Mouse (Mus musculus) thymus, adult 2 months (tissue): ENCODE data around the gene Kcmf1. TPM values are rescaled to one million over a fixed set of nuclear protein-coding genes. Genes with fewer than 3 reads are reported as not detected.

ENCODE experiments used
- DNase-seq: peaks from one replicate; pipeline ENCODE4 v3.0.0; 2021
- H3K27ac ChIP-seq: fragments of 200-500 bp; 2 replicates; pipeline ENCODE4 v1.5.1; 2012; ENCODE audit warnings: low read length, control low read depth; ENCODE audit not compliant: control insufficient read depth, insufficient read depth
- H3K27me3 ChIP-seq: fragments of 200-500 bp; 2 replicates; pipeline ENCODE4 v1.6.1; 2012; ENCODE audit warnings: mild to moderate bottlenecking, low read length, moderate library complexity, mixed read lengths; ENCODE audit not compliant: control insufficient read depth, insufficient read depth
- H3K36me3 ChIP-seq: fragments of 200-500 bp; 2 replicates; pipeline ENCODE4 v1.6.1; 2012; ENCODE audit warnings: mild to moderate bottlenecking, low read length, moderate library complexity; ENCODE audit not compliant: control insufficient read depth, insufficient read depth
- H3K4me1 ChIP-seq: fragments of 200-500 bp; replicated peaks from 2 replicates; pipeline ENCODE4 v1.6.1; 2012; ENCODE audit warnings: low read length; ENCODE audit not compliant: control insufficient read depth, insufficient read depth
- H3K4me3 ChIP-seq: fragments of 200-500 bp; 2 replicates; pipeline ENCODE4 v1.5.1; 2012; ENCODE audit warnings: mild to moderate bottlenecking, low read length, control low read depth, moderate library complexity; ENCODE audit not compliant: control insufficient read depth, insufficient read depth
- CTCF ChIP-seq: fragments of 200-500 bp; IDR thresholded peaks from 2 replicates; pipeline ENCODE4 v1.5.1; 2012; ENCODE audit warnings: mild to moderate bottlenecking, control low read depth, low read length, moderate library complexity, borderline replicate concordance; ENCODE audit not compliant: control insufficient read depth, poor library complexity, insufficient read depth; ENCODE audit errors: extremely low read depth
- POLR2A ChIP-seq: fragments of 200-500 bp; IDR thresholded peaks from 2 replicates; pipeline ENCODE4 v1.6.1; 2012; ENCODE audit warnings: mild to moderate bottlenecking, low read length, control low read depth, moderate library complexity; ENCODE audit not compliant: control insufficient read depth, poor library complexity, insufficient read depth; ENCODE audit errors: extremely low read depth
- WGBS: fragments of 180-500 bp; shearing (Covaris S2); methylation state at CpG from one replicate; pipeline ENCODE4 v1.1.7; 2018; 5-methylcytosine and 5-hydroxymethylcytosine counted together
- polyA plus RNA-seq: library from polyadenylated mRNA; depleted of rRNA; stranded (reverse); fragments of >200 nt; gene quantifications from 2 replicates; pipeline ENCODE4 v1.2.3, GENCODE M21; 2012

Kcmf1 gene
- polyA plus RNA-seq, 1 experiment = 162 TPM

DNA sequence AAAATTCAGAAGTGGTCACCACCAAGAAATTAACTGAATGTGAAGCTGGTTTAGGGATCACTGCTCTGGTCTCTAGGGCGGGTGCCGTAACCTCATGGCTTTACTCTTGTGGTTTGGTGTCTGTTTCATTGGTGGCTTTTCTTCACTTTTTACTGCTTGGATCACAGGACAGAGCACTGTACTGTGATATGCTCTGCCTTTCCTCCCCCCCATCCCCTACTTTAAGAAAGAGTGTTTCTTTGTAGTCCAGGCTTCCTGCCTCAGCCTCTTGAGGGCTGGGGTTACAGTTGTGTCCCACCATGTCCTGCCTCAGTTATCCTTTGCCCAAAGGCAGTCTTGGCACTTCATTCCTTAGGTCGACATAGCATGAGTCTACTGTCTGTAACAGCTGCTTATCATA, 37.7 kb upstream of the Kcmf1 start:
- Histone ChIP-seq H3K27me3 (no peaks in the 10 kb centered on the region), H3K36me3 (no peaks in the 10 kb centered on the region), H3K4me3 (no peak overlapping the region), H3K4me1 (peaks cover 10% of the 10 kb centered on the region; the same call in 1 of the 2 replicates), H3K27ac (no peak overlapping the region)
- 3% methylated on average over 3 of the region's 3 CpGs for WGBS
- DNase-seq = no peak
- no peak for TF ChIP-seq POLR2A
- no peak for TF ChIP-seq CTCF

DNA sequence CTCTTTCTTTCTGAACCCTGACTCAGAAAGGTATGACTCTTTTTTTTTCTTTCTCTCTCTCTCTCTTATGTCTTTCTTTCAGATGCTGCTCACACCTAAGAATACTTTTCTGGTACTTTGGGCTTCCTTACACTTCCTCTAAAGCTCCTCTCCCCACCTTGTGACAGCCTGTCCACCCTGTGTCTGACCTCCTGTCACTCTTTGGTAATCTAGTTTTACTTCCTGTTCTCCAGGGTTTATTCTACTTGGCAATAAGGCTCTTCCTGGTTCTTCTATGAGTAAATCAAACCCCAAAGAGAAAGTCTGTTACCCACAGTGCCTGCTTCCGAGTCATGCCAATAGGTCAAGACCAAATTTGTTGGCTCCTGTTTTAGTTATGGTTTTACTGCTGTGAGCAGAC, 33.2 kb upstream of the Kcmf1 start:
- Histone ChIP-seq H3K4me1 (peaks cover 9% of the 10 kb centered on the region; the same call in 1 of the 2 replicates), H3K36me3 (no peaks in the 10 kb centered on the region), H3K4me3 (no peak overlapping the region), H3K27ac (no peak overlapping the region), H3K27me3 (no peaks in the 10 kb centered on the region)
- no peak for DNase-seq
- TF ChIP-seq CTCF = no peak
- TF ChIP-seq POLR2A = no peak
- WGBS = 92% methylated on average over 1 of the region's 1 CpGs

DNA sequence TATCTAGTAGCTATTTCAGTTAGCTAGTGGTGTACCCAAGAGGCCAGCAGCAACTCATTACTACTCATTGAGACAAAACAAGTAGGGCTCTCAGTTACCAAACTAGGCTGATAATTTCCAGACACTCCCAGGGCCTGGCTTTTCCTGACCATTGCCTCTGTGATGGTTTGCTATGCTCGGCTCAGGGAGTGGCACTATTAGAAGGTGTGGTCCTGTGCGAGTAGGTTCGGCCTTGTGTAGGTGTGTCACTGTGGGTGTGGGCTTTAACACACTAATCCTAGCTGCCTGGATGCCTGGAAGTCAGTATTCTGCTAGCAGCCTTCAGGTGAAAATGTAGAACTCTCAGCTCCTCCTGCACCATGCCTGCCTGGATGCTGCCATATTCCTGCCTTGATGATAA, 31.8 kb upstream of the Kcmf1 start:
- no peaks in the 10 kb centered on the region for H3K27me3 ChIP-seq
- no peak overlapping the region for H3K4me3 ChIP-seq
- no peak overlapping the region for H3K27ac ChIP-seq
- TF ChIP-seq POLR2A (no peak), CTCF (no peak)
- DNase-seq = no peak
- no peaks in the 10 kb centered on the region for H3K36me3 ChIP-seq
- WGBS = 96% methylated on average over 3 of the region's 3 CpGs
- no peaks in the 10 kb centered on the region for H3K4me1 ChIP-seq

DNA sequence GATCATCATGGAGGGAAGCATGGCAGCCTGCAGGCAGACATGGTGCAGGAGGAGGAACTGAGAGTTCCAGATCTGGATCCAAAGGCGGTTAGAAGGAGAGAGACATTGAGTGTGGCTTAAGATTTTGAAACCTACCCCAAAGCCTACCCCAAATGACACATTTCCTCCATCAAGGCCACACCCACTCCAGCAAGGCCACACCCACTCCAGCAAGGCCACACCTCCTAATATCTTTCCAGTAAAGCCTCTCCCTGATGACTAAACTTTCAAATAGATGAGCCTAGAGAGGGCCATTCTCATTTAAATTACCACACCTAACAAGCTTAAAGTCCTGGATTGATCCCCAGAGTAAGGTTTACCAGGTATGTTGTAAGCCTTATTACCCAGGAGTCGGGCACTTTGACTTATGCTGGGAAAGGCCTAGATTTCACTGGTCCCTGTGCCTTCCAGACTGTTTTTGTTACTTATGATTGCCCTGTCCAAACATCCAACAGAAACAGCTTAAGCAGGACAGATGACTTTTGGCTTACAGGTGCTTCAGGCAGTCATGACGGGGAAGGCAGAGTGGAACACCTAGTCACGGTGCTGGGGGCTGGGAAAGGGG, 30.1 kb upstream of the Kcmf1 start:
- H3K27ac ChIP-seq = no peak overlapping the region
- DNase-seq = no peak
- H3K4me1 ChIP-seq = no peaks in the 10 kb centered on the region
- H3K27me3 ChIP-seq = no peaks in the 10 kb centered on the region
- WGBS = over 99% methylated on average over 4 of the region's 4 CpGs
- no peaks in the 10 kb centered on the region for H3K36me3 ChIP-seq
- H3K4me3 ChIP-seq = no peak overlapping the region
- TF ChIP-seq CTCF = no peak
- TF ChIP-seq POLR2A = no peak

DNA sequence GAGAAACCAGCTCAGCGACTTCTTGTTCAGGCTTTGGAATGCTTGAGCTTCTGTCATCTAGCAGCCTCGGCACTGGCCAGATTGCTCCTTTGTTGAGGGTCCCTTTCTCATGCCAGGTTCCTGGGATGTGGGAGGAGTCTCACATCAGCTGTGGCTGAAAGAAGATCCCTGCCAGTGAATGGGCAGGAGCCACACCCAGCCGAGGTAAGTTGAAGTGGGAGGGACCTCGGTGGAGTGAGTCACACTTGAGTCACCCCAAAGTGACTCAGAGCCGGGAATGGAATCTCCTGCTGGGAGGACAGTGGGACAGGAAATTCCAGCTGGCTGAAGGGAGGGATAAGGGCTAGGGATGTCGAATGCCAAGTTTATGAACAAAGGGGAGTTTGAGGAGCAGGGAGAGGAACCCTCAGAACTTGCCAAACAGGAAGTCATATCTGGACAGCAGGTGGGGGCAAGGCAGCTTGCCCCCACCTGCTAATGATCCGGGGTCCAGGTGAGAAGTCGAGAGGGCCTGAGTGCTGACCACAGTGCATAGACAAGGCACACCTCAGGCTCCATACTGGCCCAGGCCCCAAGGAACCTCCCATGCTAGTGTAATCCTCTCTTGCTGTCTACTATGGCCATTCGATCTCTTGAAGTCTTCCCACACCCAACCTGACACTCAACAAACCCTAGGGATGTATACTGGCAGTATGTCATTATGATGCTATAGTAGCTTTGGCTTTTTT, 27.1 kb upstream of the Kcmf1 start:
- TF ChIP-seq POLR2A = no peak
- TF ChIP-seq CTCF = no peak
- no peaks in the 10 kb centered on the region for H3K36me3 ChIP-seq
- no peak overlapping the region for H3K27ac ChIP-seq
- H3K27me3 ChIP-seq = no peaks in the 10 kb centered on the region
- no peak overlapping the region for H3K4me3 ChIP-seq
- no peak for DNase-seq
- H3K4me1 ChIP-seq = no peaks in the 10 kb centered on the region
- 64% methylated on average over 9 of the region's 9 CpGs for WGBS

DNA sequence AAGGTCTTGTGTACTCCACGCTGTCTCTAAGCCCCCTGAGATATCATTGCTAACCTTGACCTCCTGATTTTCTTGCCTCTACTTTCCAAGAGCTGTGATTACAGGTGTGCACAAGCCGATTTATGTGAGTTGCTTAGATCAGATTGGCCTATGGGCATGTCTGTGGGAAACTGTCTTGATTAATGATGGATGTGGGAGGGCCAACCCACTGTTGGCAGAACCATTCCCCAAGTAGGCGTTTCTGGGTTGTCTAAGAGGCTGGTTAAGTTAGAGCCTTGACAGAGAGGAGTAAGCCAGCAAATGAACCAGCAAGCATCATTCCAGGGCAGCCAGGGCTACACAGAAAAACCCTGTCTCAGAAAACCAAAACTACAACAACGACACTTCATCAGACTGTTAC, 26.3 kb upstream of the Kcmf1 start:
- TF ChIP-seq POLR2A (no peak), CTCF (no peak)
- Histone ChIP-seq H3K27me3 (no peaks in the 10 kb centered on the region), H3K4me1 (no peaks in the 10 kb centered on the region), H3K36me3 (no peaks in the 10 kb centered on the region), H3K4me3 (no peak overlapping the region), H3K27ac (no peak overlapping the region)
- DNase-seq = no peak
- WGBS = 71% methylated on average over 4 of the region's 4 CpGs
